Mouse (Mus musculus) retina, postnatal 7 days (tissue): ENCODE results near the gene Slc9c1.

ENCODE experiments used
- DNase-seq: peaks from one replicate; pipeline ENCODE4 v3.0.0-alpha.2; 2012; ENCODE audit warnings: low read depth, low spot score

Gene Slc9c1

DNA sequence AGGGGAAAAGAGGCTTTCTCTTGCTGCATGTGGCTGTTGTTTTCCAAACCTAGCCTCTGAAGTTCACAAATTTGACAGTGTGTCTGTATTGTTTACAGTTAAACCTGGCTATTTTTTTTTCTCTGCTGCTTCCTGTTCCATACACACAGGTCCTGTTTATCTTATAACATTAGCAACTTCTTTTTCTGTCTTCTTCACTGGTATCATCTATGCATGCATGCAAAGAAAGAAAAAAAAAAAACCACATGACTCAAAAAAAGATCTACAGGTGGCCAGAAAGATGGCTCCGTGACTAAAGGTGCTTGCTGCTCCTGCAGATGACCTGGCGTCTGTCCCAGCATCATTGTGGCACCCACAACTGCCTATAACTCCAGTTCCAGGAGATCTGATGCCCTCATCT is 90.2 kb downstream of the Slc9c1 start:
- DNase-seq: no peak

DNA sequence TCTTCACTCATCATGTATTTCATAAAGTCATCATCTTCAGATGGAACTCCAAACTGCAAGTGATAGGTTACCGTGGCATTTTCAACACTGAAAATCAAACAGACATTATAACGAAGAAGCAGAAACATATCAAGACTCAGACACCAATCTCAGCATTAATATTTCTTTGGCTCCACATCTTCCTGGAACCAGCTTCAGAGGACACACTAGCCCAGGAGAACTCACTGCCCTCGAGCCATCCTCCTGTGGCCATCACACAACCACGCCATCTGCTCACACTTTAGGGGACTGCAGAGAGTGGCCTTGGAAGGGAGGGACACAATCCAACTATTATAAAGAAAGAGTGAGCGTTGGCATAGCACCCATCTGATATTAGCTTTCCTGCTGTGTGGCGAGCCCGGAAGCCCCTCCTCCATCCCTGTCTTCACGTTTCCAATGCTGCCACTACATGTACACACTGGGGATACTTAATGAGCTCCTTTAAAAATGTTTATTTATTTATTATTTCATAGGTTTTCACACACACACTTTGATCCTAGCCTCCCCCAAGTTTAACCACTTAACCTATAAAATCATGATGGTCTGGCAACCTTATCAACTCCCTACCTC is 94.5 kb downstream of the Slc9c1 start:
- no peak for DNase-seq

DNA sequence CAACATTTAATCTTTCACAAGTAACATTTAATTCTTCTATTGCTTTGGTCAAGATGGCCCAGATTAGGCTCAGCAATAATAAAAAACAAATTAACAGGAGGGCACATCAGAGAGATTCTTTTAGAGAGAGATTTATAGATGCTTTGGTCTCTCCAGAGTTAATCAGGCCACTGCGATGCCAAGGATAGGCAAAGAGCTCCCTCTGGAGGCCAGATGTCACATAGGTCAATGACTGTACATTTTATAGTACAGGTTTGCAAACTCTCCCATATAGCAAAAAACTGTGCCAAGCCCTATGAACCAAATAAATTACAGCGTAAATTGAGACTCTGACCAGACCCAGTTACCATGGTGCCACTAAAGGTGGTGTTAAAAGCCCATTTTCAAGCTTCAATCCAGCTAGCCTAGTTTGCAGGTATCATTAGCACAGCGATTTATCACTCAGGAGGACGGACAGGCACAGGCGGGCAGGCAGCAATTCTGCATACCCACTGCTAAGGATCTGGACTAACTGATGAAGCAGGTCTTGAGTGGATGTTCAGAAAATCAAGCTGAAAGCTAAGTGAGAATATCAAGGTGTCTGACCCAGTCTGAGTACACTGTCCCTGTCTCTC is 95.3 kb downstream of the Slc9c1 start:
- DNase-seq: peak; percentile 48

DNA sequence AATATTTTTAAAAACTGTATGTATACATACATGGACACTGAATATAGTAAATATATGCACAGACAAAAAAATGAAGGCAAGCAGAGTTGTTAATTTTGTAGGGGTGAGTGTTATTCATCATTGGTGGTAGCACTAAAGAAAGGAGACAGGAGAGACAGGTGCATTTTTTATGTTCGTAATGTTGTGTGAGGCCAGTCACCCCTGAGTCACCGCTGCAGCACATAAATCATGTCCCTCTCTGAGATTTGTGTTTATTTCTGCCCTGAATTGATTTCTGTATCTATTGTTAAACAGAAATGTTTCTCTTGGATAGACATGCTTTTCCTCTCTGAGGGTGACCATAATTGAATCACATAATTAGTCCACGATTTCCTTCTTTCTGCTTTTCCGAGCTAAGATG is 97.3 kb downstream of the Slc9c1 start:
- no peak for DNase-seq

DNA sequence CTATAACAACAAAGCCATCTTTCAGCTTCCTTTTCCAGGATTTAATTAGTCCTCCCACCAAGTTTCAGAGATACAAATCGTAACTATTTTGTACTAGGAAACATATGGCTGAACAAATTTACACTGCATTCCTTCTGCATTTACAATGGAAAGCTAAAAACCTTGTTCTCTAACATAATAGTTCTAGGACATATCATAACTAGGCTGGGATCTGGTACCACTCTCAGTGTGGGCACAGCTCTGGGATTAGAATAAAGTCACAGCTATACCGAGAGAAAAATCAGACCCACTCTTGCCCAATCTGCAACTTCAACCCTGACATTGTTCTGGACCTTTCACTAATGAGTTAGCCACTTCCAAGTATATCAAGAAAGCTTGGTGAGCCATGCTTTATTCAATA is 100.7 kb downstream of the Slc9c1 start:
- no peak for DNase-seq

DNA sequence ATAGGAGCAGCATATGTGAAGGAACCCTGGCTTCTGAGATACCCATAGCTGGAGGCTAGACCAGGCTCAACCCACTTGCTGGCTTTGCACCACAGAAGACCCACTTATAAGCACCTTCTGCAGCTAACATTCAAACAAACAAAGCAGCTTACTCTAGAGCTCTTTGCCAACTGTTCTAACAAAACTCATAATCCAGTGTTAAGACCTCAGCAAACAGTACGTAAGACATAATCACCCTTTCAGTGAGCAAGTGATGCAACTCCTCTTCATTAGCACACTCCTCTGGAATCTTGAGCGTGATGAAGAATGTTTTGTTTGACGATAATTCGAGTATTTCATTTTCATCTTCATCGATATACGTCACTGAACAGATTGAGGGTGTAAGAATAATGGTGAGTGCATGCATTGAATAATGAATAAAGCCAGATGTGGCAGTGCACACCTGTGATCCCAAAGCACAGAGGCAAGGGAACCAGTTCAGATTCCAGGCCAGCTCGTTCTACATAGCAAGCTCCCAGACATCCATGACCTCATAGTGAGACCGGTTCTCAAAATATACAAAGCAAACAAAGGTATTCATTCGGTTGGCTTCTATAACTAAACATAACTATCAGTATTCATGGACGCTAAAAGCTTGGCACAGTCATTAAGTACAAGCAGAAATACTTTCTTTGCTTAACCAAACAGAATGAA is 105.1 kb downstream of the Slc9c1 start:
- DNase-seq: no peak

DNA sequence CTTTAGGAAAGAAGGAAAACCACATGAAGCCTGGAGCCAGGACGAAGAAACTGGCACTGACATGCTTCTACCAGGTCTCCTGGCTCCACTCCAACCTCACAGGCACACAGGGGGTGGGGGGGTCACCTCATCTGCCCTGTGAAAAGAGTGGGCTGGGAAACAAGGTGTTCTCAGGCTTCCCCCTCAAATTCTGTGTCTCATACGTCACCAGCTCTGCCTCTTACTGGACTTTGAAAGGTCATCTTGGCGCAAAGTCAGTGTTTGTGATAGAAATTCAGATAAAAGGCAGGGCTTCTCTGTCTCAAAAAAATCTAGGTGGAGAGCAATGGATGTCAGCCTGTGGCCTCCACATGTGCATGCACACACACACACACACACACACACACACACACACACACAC is 106.2 kb downstream of the Slc9c1 start:
- DNase-seq: no peak

DNA sequence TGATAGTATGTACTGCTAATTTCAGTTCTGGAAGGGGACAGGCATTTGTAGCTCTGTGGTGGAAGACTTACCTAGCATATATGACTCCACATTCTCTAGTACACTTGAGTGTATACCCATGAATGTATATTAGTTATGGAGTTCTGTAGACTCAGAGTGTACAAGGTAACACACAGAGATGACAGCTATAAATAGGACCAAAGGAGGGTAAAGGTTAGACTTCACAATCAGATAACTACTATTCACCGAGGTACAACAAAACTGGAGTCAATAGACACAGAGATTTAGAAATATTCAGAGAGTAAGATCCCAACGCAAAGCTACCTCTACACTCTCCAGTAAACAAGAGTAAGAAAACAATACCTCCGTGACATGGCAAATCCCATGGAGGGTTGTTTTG is 108.8 kb downstream of the Slc9c1 start:
- DNase-seq: no peak

DNA sequence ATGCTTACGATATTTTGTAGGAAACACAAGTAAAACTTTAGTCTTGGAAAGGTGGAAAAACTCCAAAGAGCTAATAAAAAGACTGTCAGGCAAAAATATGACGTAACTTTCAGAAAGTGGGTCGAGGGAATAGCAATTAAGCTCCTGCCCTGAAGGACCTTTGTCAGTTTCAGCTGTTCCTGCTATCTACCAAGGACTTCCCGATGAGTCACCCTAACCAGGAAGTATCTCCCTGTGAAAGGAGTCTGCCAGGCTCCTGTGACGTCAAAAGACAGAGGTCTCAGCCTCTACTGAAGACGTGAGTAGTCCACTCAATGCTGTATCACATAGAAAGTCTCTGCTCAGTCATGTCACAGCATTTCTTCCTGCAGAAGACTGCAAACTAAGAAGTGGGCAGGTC is 109.3 kb downstream of the Slc9c1 start:
- no peak for DNase-seq

DNA sequence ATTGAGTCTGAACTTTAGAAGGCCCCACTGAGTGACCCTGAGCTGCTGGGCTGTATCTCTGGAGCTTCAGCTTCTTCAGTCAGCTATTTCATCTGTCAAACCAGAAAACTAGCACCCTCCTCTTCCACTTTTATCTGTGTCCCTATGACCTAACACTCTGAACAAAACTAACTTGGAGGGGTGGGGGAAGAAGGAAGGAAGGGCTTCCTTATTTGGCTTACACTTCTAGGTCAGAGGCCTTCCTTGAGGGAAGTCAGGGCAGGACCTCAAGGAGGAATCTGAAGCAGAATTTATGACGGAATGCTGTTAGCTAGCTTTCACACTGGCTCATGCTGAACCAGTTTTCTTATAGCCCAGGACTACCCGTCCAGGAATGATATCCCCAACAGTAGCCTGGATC is 116.4 kb downstream of the Slc9c1 start:
- no peak for DNase-seq

DNA sequence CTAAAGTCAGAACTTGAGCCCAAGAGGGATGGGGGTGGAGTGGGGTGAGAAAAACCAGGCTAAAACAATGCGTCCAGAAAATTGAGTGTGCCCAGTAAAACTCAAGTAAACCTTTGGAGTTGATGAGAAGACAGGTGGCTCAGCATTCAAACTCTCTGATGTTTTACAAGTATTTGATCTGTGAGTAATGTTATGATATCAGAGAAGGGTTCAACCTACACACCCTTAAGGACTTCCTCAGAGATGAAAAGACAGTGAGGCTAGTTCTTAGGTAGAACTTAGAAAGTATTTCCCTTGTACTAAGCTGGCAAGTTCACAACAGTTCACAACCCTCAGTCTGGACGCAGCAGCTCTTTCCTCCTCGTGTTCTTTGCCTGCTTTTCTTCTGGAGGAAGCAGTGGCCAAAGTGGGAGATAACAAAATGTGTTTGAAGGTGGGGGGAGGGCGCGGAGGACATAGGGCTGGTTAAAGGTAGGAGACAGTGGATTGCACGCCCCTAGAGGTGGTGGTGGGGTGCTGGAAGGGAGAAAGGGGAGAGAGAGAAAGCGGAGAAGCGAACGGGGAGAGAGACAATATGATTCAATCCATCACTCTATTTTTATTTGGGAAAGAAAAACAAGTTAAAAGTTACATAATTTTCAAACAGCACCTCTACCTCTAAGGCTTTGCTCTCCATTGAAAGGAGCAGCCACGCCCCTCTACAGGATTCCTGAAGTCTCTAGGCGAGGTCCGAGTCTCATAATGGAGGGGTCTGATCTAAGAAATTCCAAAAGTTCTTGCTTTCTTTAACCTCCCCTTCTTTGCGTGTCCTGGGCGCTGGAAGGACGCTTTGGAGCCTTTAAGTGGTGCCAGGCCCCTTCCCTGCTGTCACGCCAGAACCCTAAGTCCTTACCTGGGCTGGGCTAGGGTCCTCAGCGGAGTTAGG is 118.2 kb downstream of the Slc9c1 start:
- no peak for DNase-seq

DNA sequence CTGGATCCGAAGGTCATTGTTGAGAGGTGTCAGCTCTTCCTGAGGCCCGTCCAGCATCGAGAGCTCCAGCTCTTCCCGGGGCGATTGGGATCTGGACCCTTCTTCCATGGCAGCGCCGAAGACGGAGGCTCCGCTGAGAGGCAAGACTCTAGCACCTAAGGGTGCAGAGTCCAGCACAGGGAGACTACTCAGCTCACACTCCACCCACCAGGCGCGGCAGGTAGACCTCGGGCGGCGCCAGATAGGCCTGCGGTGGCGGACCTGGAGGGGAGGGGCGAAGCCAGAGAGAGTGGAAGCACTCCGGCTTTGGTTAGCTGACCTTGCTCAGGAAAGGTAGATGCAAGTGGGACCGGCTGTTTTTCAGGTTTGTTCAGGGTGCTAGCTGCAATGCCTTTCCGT is 118.8 kb downstream of the Slc9c1 start, which contains the start of gene BC016579:
Gene BC016579, minus strand, starts transcription at position 135 of the 399 bp plus-strand sequence.
- DNase-seq: no peak

DNA sequence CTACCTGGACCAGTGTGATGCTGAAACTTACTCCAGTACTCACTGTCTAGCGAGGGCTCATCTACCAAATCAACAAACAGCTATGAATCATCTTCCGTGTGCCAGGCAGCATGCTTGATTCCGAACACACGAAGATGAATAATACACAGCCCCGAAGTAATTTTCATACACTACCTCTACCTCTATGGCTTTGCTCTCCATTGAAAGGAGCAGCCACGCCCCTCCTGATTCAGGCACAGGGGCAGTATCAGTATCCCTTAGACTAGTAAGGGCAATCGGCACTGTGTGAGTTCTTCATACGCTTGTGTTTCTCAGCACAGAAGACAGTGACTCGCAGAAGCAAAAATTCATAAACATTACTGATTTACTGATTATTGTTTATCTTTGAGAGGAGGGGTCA is 119.4 kb downstream of the Slc9c1 start:
- DNase-seq: no peak
